Comparison of ENCODE assay signal across 11 mouse cellular contexts in genomic region chr19:24216771-24217170, GRCm38 (mm10).
"Had no signal": no experiment of that assay in that cellular context is flagged by ENCODE, and none has a peak within 500 bp of the region (broad histone marks: within the 10 kb centered on the region; RNA-seq: fewer than 3 reads in every experiment).

No protein-coding gene starts in this region.

- H3K9ac ChIP-seq: limb, embryonic 12.5 days; liver, embryonic 13.5 days had no signal

- H3K4me3 ChIP-seq: left cerebral cortex, adult 2 months; limb, embryonic 12.5 days; liver, embryonic 13.5 days had no signal

- H3K36me3 ChIP-seq: limb, embryonic 12.5 days; liver, embryonic 13.5 days had no signal

- H3K27ac ChIP-seq: left cerebral cortex, adult 2 months; limb, embryonic 12.5 days; liver, embryonic 13.5 days had no signal

- H3K9me3 ChIP-seq: limb, embryonic 12.5 days; liver, embryonic 13.5 days had no signal

- H3K27me3 ChIP-seq: liver, embryonic 13.5 days had no signal

- ATAC-seq: intestine, embryonic 16.5 days had no signal

- H3K4me2 ChIP-seq: limb, embryonic 12.5 days; liver, embryonic 13.5 days had no signal

- H3K4me1 ChIP-seq: limb, embryonic 12.5 days; liver, embryonic 13.5 days had no signal

- DNase-seq: kidney, adult 8-10 months; kidney, postnatal 25 days; liver; liver, embryonic 13.5 days; lung, adult 18-20 months; spleen, adult 18-20 months; thymus, adult 18-20 months; thymus, postnatal 14 days had no signal
